Mouse (Mus musculus) embryonic facial prominence, embryonic 15.5 days (tissue): ENCODE results near the gene Lgr6. TPM values are rescaled to one million over a fixed set of nuclear protein-coding genes. Genes with fewer than 3 reads are reported as not detected.
A peak's percentile ranks its signal among the peaks of the same experiment; 100 is the strongest.

Experiments
- ATAC-seq: fragments of 200-750 bp; cut with Nextera tagmentation; 2 replicates; pipeline ENCODE4 v1.8.0; 2017; ENCODE audit warnings: low read depth, moderate TSS enrichment; ENCODE audit not compliant: insufficient number of reproducible peaks, low FRiP score, low TSS enrichment
- H3K27ac ChIP-seq: fragments of 300-500 bp; sonication (generic); replicated peaks from 2 replicates; pipeline ENCODE4 v1.5.1; 2015; ENCODE audit warnings: mild to moderate bottlenecking, inconsistent platforms
- H3K27me3 ChIP-seq: fragments of 300-500 bp; sonication (generic); 2 replicates; pipeline ENCODE4 v1.6.1; 2015; ENCODE audit warnings: inconsistent platforms
- H3K36me3 ChIP-seq: fragments of 300-500 bp; sonication (generic); 2 replicates; pipeline ENCODE4 v1.6.1; 2015; ENCODE audit warnings: mild to moderate bottlenecking, inconsistent platforms
- H3K4me1 ChIP-seq: fragments of 300-500 bp; sonication (generic); 2 replicates; pipeline ENCODE4 v1.6.1; 2015; ENCODE audit warnings: inconsistent platforms
- H3K4me2 ChIP-seq: fragments of 300-500 bp; sonication (generic); replicated peaks from 2 replicates; pipeline ENCODE4 v1.6.1; 2015; ENCODE audit warnings: mild to moderate bottlenecking, inconsistent platforms
- H3K4me3 ChIP-seq: fragments of 300-500 bp; sonication (generic); replicated peaks from 2 replicates; pipeline ENCODE4 v1.5.1; 2015; ENCODE audit warnings: mild to moderate bottlenecking, inconsistent platforms
- H3K9ac ChIP-seq: fragments of 300-500 bp; sonication (generic); 2 replicates; pipeline ENCODE4 v1.6.1; 2015; ENCODE audit warnings: inconsistent platforms
- H3K9me3 ChIP-seq: fragments of 300-500 bp; sonication (generic); replicated peaks from 2 replicates; pipeline ENCODE4 v1.6.1; 2016; ENCODE audit warnings: inconsistent platforms
- WGBS: fragments of 180-500 bp; shearing (Covaris S2); methylation state at CpG from one replicate; pipeline ENCODE4 v1.1.7; 2015; 5-methylcytosine and 5-hydroxymethylcytosine counted together
- polyA plus RNA-seq: library from polyadenylated mRNA; unstranded; fragments of >200 nt; fragmentation: Nextera tagmentation; extraction: Ambion mirVana; gene quantifications from 2 replicates; pipeline ENCODE4 v1.2.1, GENCODE M21; 2015

Lgr6 gene
- polyA plus RNA-seq, 1 experiment from 2014 or later: 14.2 TPM

GRCm38 (mm10) chr1:135139906-135140305 is 34.8 kb upstream of the Lgr6 start:
- ATAC-seq: no peak
- Histone ChIP-seq H3K9me3 (no peaks in the 10 kb centered on the region), H3K4me2 (no peak overlapping the region), H3K27me3 (no peaks in the 10 kb centered on the region; the same call in 1 of the 2 replicates), H3K36me3 (no peaks in the 10 kb centered on the region), H3K4me1 (no peaks in the 10 kb centered on the region), H3K4me3 (no peak overlapping the region), H3K27ac (no peak overlapping the region), H3K9ac (no peak overlapping the region)
- 65% methylated on average over 2 of the region's 2 CpGs for WGBS

GRCm38 (mm10) chr1:135136500-135136899 is 31.4 kb upstream of the Lgr6 start:
- H3K4me1 ChIP-seq: peaks cover 11% of the 10 kb centered on the region
- no peak overlapping the region for H3K4me3 ChIP-seq
- no peak for ATAC-seq
- no peaks in the 10 kb centered on the region for H3K36me3 ChIP-seq
- no peak overlapping the region for H3K4me2 ChIP-seq
- H3K9me3 ChIP-seq: no peaks in the 10 kb centered on the region
- H3K27me3 ChIP-seq: no peaks in the 10 kb centered on the region
- WGBS: 14% methylated on average over 1 of the region's 1 CpGs
- no peak overlapping the region for H3K27ac ChIP-seq
- no peak overlapping the region for H3K9ac ChIP-seq

GRCm38 (mm10) chr1:135135111-135135787 is 30.2 kb upstream of the Lgr6 start:
- 81% methylated on average over 8 of the region's 8 CpGs for WGBS
- Histone ChIP-seq H3K27me3 (no peaks in the 10 kb centered on the region), H3K4me2 (no peak overlapping the region), H3K9me3 (no peaks in the 10 kb centered on the region), H3K36me3 (no peaks in the 10 kb centered on the region), H3K4me1 (peaks cover 20% of the 10 kb centered on the region), H3K4me3 (no peak overlapping the region), H3K9ac (no peak overlapping the region), H3K27ac (no peak overlapping the region)
- no peak for ATAC-seq

- Histone ChIP-seq H3K4me2 (no peak overlapping the region), H3K4me1 (peaks cover 33% of the 10 kb centered on the region), H3K27me3 (peaks cover 7% of the 10 kb centered on the region), H3K36me3 (no peaks in the 10 kb centered on the region), H3K4me3 (no peak overlapping the region), H3K27ac (no peak overlapping the region), H3K9ac (no peak overlapping the region), H3K9me3 (no peaks in the 10 kb centered on the region)
- WGBS: 80% methylated on average over 10 of the region's 10 CpGs
- no peak for ATAC-seq
Measured at GRCm38 (mm10) chr1:135133678-135134435, 28.8 kb upstream of the Lgr6 start.

- H3K9me3 ChIP-seq: no peaks in the 10 kb centered on the region
- peaks cover 7% of the 10 kb centered on the region for H3K27me3 ChIP-seq
- H3K27ac ChIP-seq: no peak overlapping the region
- no peak overlapping the region for H3K9ac ChIP-seq
- ATAC-seq: no peak
- no peaks in the 10 kb centered on the region for H3K36me3 ChIP-seq
- no peak overlapping the region for H3K4me3 ChIP-seq
- no peak overlapping the region for H3K4me2 ChIP-seq
- H3K4me1 ChIP-seq: peaks cover 41% of the 10 kb centered on the region
- 90% methylated on average over 9 of the region's 9 CpGs for WGBS
Measured at GRCm38 (mm10) chr1:135132893-135133369, 27.9 kb upstream of the Lgr6 start.

GRCm38 (mm10) chr1:135132473-135132872 is 27.4 kb upstream of the Lgr6 start, which contains the start of gene Ptpn7:
Ptpn7 (plus strand) TSS chr1:135132700.
- Histone ChIP-seq H3K27ac (no peak within 1 kb of the TSS), H3K4me1 (peaks cover 46% of the 10 kb centered on the region), H3K4me2 (no peak within 1 kb of the TSS), H3K27me3 (peaks cover 7% of the 10 kb centered on the region), H3K9me3 (no peaks in the 10 kb centered on the region), H3K9ac (no peak within 1 kb of the TSS), H3K4me3 (no peak within 1 kb of the TSS), H3K36me3 (no peaks in the 10 kb centered on the region)
- WGBS: 41% methylated on average over 10 of the region's 10 CpGs
- ATAC-seq: no peak

GRCm38 (mm10) chr1:135131560-135131959 is 26.5 kb upstream of the Lgr6 start:
- 31% methylated on average over 8 of the region's 8 CpGs for WGBS
- Histone ChIP-seq H3K4me3 (no peak overlapping the region), H3K4me1 (peaks cover 55% of the 10 kb centered on the region), H3K9me3 (no peaks in the 10 kb centered on the region), H3K27me3 (peaks cover 7% of the 10 kb centered on the region), H3K27ac (0 out of 2 replicates have a peak overlapping the region, but pooled peaks have one; percentile 49), H3K9ac (no peak overlapping the region), H3K4me2 (no peak overlapping the region), H3K36me3 (no peaks in the 10 kb centered on the region)
- ATAC-seq: no peak

- H3K9me3 ChIP-seq: no peaks in the 10 kb centered on the region
- H3K36me3 ChIP-seq: no peaks in the 10 kb centered on the region
- H3K4me2 ChIP-seq: no peak overlapping the region
- no peak for ATAC-seq
- H3K4me3 ChIP-seq: no peak overlapping the region
- H3K27ac ChIP-seq: peak overlapping the region; percentile 49; the same call in 1 of the 2 replicates
- peaks cover 7% of the 10 kb centered on the region for H3K27me3 ChIP-seq
- H3K9ac ChIP-seq: no peak overlapping the region
- 23% methylated on average over 6 of the region's 6 CpGs for WGBS
- peaks cover 60% of the 10 kb centered on the region for H3K4me1 ChIP-seq
Measured at GRCm38 (mm10) chr1:135131034-135131433, 26.0 kb upstream of the Lgr6 start.

GRCm38 (mm10) chr1:135130376-135131018 is 25.4 kb upstream of the Lgr6 start:
- H3K4me2 ChIP-seq: no peak overlapping the region
- H3K4me3 ChIP-seq: no peak overlapping the region
- no peak for ATAC-seq
- no peaks in the 10 kb centered on the region for H3K36me3 ChIP-seq
- H3K4me1 ChIP-seq: peaks cover 66% of the 10 kb centered on the region
- H3K9ac ChIP-seq: no peak overlapping the region
- WGBS: 78% methylated on average over 2 of the region's 2 CpGs
- H3K27ac ChIP-seq: no peak overlapping the region
- H3K9me3 ChIP-seq: no peaks in the 10 kb centered on the region
- H3K27me3 ChIP-seq: peaks cover 7% of the 10 kb centered on the region

- Histone ChIP-seq H3K27me3 (peaks cover 7% of the 10 kb centered on the region), H3K9me3 (no peaks in the 10 kb centered on the region), H3K4me2 (no peak overlapping the region), H3K36me3 (no peaks in the 10 kb centered on the region), H3K27ac (0 out of 2 replicates have a peak overlapping the region, but pooled peaks have one; percentile 86), H3K4me3 (no peak overlapping the region), H3K4me1 (peaks cover 72% of the 10 kb centered on the region), H3K9ac (no peak overlapping the region)
- 68% methylated on average over 9 of the region's 9 CpGs for WGBS
- ATAC-seq: no peak
Measured at GRCm38 (mm10) chr1:135129543-135130183, 24.6 kb upstream of the Lgr6 start.

- no peak for ATAC-seq
- peaks cover 7% of the 10 kb centered on the region for H3K27me3 ChIP-seq
- no peak overlapping the region for H3K9ac ChIP-seq
- H3K9me3 ChIP-seq: no peaks in the 10 kb centered on the region
- H3K4me3 ChIP-seq: no peak overlapping the region
- H3K36me3 ChIP-seq: no peaks in the 10 kb centered on the region
- peak overlapping the region; percentile 86; the same call in 1 of the 2 replicates for H3K27ac ChIP-seq
- 21% methylated on average over 9 of the region's 9 CpGs for WGBS
- peaks cover 72% of the 10 kb centered on the region for H3K4me1 ChIP-seq
- no peak overlapping the region for H3K4me2 ChIP-seq
Measured at GRCm38 (mm10) chr1:135128986-135129385, 23.9 kb upstream of the Lgr6 start.
